Mouse (Mus musculus): ENCODE measurements around the gene Gm13694. TPM values are rescaled to one million over a fixed set of nuclear protein-coding genes. Genes with fewer than 3 reads are reported as not detected.
"Not testable (repeated sequence)": the region's sequence is repeated elsewhere in the genome, so short reads cannot be mapped to it uniquely, and the experiment has no call there.

The Gm13694 gene
- polyA plus RNA-seq, 1 experiment from 2014 or later: not detected

GRCm38 (mm10) chr2:83984443-83984842 is 5.7 kb downstream of the Gm13694 start, which contains the start of gene Gm13697:
Gene Gm13697, plus strand, starts transcription at chr2:83984743.
- H3K4me1 ChIP-seq (ENCODE audit: control insufficient read depth, low read depth, low read length); H3K4me3 ChIP-seq (ENCODE audit: low read depth, low read length); H3K9ac ChIP-seq (ENCODE audit: low read depth, low read length); H3K27ac ChIP-seq (ENCODE audit: low read length); ATAC-seq (ENCODE audit: low read depth); H3K36me3 ChIP-seq (ENCODE audit: control insufficient read depth, insufficient read depth); H3K4me2 ChIP-seq (ENCODE audit: low read depth, low read length); H3K9me3 ChIP-seq (replicated peaks; ENCODE audit: control insufficient read depth, low read length); H3K27me3 ChIP-seq (ENCODE audit: control insufficient read depth, insufficient read depth, low read depth, low read length): not testable (repeated sequence)
- WGBS (ENCODE audit: insufficient replicate concordance): no CpG with 5 or more reads among the region's 6 CpGs

GRCm38 (mm10) chr2:83990253-83990652 is 11.5 kb downstream of the Gm13694 start, which contains the start of gene Gm13691:
Gene Gm13691, plus strand, starts transcription at chr2:83990553.
- H3K4me3 ChIP-seq (ENCODE audit: low read depth, low read length); H3K36me3 ChIP-seq (ENCODE audit: control insufficient read depth, insufficient read depth); H3K27me3 ChIP-seq (ENCODE audit: control insufficient read depth, insufficient read depth, low read depth, low read length); H3K27ac ChIP-seq (ENCODE audit: low read length); H3K4me2 ChIP-seq (ENCODE audit: low read depth, low read length); ATAC-seq (ENCODE audit: low read depth); H3K4me1 ChIP-seq (ENCODE audit: control insufficient read depth, low read depth, low read length); H3K9ac ChIP-seq (ENCODE audit: low read depth, low read length); H3K9me3 ChIP-seq (replicated peaks; ENCODE audit: control insufficient read depth, low read length): not testable (repeated sequence)
- WGBS (ENCODE audit: insufficient replicate concordance): no CpG with 5 or more reads among the region's 6 CpGs

GRCm38 (mm10) chr2:83993639-83994255 is 15.0 kb downstream of the Gm13694 start:
- H3K4me3 ChIP-seq (ENCODE audit: low read depth, low read length): 0 out of 2 replicates have a peak overlapping the region, but pooled peaks have one; percentile 6
- peak overlapping the region; percentile 20; the same call in 1 of the 2 replicates for H3K4me2 ChIP-seq (ENCODE audit: low read depth, low read length)
- H3K9ac ChIP-seq (ENCODE audit: low read depth, low read length); H3K27ac ChIP-seq (ENCODE audit: low read length); H3K36me3 ChIP-seq (ENCODE audit: control insufficient read depth, insufficient read depth); H3K4me1 ChIP-seq (ENCODE audit: control insufficient read depth, low read depth, low read length); H3K9me3 ChIP-seq (replicated peaks; ENCODE audit: control insufficient read depth, low read length); H3K27me3 ChIP-seq (ENCODE audit: control insufficient read depth, insufficient read depth, low read depth, low read length): not testable (repeated sequence)
- ATAC-seq (ENCODE audit: low read depth): peak; percentile 51; the same call in 1 of the 2 replicates
- 9% methylated on average over 7 of the region's 9 CpGs for WGBS (ENCODE audit: insufficient replicate concordance)

GRCm38 (mm10) chr2:83994526-83994925 is 15.8 kb downstream of the Gm13694 start:
- ATAC-seq (ENCODE audit: low read depth); H3K27ac ChIP-seq (ENCODE audit: low read length); H3K9me3 ChIP-seq (replicated peaks; ENCODE audit: control insufficient read depth, low read length); H3K4me1 ChIP-seq (ENCODE audit: control insufficient read depth, low read depth, low read length); H3K4me2 ChIP-seq (ENCODE audit: low read depth, low read length); H3K36me3 ChIP-seq (ENCODE audit: control insufficient read depth, insufficient read depth); H3K9ac ChIP-seq (ENCODE audit: low read depth, low read length); H3K27me3 ChIP-seq (ENCODE audit: control insufficient read depth, insufficient read depth, low read depth, low read length); H3K4me3 ChIP-seq (ENCODE audit: low read depth, low read length): not testable (repeated sequence)
- no CpG with 5 or more reads among the region's 3 CpGs for WGBS (ENCODE audit: insufficient replicate concordance)

GRCm38 (mm10) chr2:84008913-84009312 is 30.2 kb downstream of the Gm13694 start:
- Histone ChIP-seq H3K36me3 (ENCODE audit: control insufficient read depth, insufficient read depth) (no peaks in the 10 kb centered on the region), H3K4me3 (ENCODE audit: low read depth, low read length) (no peak overlapping the region), H3K9ac (ENCODE audit: low read depth, low read length) (no peak overlapping the region), H3K27ac (ENCODE audit: low read length) (no peak overlapping the region), H3K4me1 (ENCODE audit: control insufficient read depth, low read depth, low read length) (no peaks in the 10 kb centered on the region; the same call in 1 of the 2 replicates), H3K9me3 (replicated peaks; ENCODE audit: control insufficient read depth, low read length) (no peaks in the 10 kb centered on the region), H3K27me3 (ENCODE audit: control insufficient read depth, insufficient read depth, low read depth, low read length) (no peaks in the 10 kb centered on the region), H3K4me2 (ENCODE audit: low read depth, low read length) (no peak overlapping the region)
- 49% methylated on average over 1 of the region's 1 CpGs for WGBS (ENCODE audit: insufficient replicate concordance)
- ATAC-seq (ENCODE audit: low read depth): no peak

GRCm38 (mm10) chr2:84009818-84010217 is 31.1 kb downstream of the Gm13694 start:
- ATAC-seq (ENCODE audit: low read depth): no peak
- H3K4me3 ChIP-seq (ENCODE audit: low read depth, low read length): no peak overlapping the region
- no peaks in the 10 kb centered on the region for H3K27me3 ChIP-seq (ENCODE audit: control insufficient read depth, insufficient read depth, low read depth, low read length)
- no peaks in the 10 kb centered on the region for H3K9me3 ChIP-seq (replicated peaks; ENCODE audit: control insufficient read depth, low read length)
- H3K4me2 ChIP-seq (ENCODE audit: low read depth, low read length): no peak overlapping the region
- H3K4me1 ChIP-seq (ENCODE audit: control insufficient read depth, low read depth, low read length): no peaks in the 10 kb centered on the region; the same call in 1 of the 2 replicates
- H3K9ac ChIP-seq (ENCODE audit: low read depth, low read length): no peak overlapping the region
- no peak overlapping the region for H3K27ac ChIP-seq (ENCODE audit: low read length)
- no peaks in the 10 kb centered on the region for H3K36me3 ChIP-seq (ENCODE audit: control insufficient read depth, insufficient read depth)
- WGBS (ENCODE audit: insufficient replicate concordance): 13% methylated on average over 3 of the region's 3 CpGs

GRCm38 (mm10) chr2:84014572-84014971 is 35.8 kb downstream of the Gm13694 start:
- H3K4me3 ChIP-seq (ENCODE audit: low read depth, low read length): no peak overlapping the region
- no peaks in the 10 kb centered on the region for H3K27me3 ChIP-seq (ENCODE audit: control insufficient read depth, insufficient read depth, low read depth, low read length)
- H3K36me3 ChIP-seq (ENCODE audit: control insufficient read depth, insufficient read depth): no peaks in the 10 kb centered on the region
- no peak overlapping the region for H3K4me2 ChIP-seq (ENCODE audit: low read depth, low read length)
- no peak overlapping the region for H3K27ac ChIP-seq (ENCODE audit: low read length)
- H3K9ac ChIP-seq (ENCODE audit: low read depth, low read length): no peak overlapping the region
- H3K9me3 ChIP-seq (replicated peaks; ENCODE audit: control insufficient read depth, low read length): no peaks in the 10 kb centered on the region
- peaks cover 5% of the 10 kb centered on the region; the same call in 1 of the 2 replicates for H3K4me1 ChIP-seq (ENCODE audit: control insufficient read depth, low read depth, low read length)
- WGBS (ENCODE audit: insufficient replicate concordance): 55% methylated on average over 6 of the region's 6 CpGs
- ATAC-seq (ENCODE audit: low read depth): no peak

GRCm38 (mm10) chr2:84016291-84016690 is 37.6 kb downstream of the Gm13694 start:
- H3K4me2 ChIP-seq (ENCODE audit: low read depth, low read length); H3K4me1 ChIP-seq (ENCODE audit: control insufficient read depth, low read depth, low read length); H3K4me3 ChIP-seq (ENCODE audit: low read depth, low read length); H3K9me3 ChIP-seq (replicated peaks; ENCODE audit: control insufficient read depth, low read length); H3K36me3 ChIP-seq (ENCODE audit: control insufficient read depth, insufficient read depth); H3K9ac ChIP-seq (ENCODE audit: low read depth, low read length); H3K27me3 ChIP-seq (ENCODE audit: control insufficient read depth, insufficient read depth, low read depth, low read length); ATAC-seq (ENCODE audit: low read depth); H3K27ac ChIP-seq (ENCODE audit: low read length): not testable (repeated sequence)
- 63% methylated on average over 5 of the region's 5 CpGs for WGBS (ENCODE audit: insufficient replicate concordance)

GRCm38 (mm10) chr2:84018330-84018729 is 39.6 kb downstream of the Gm13694 start:
- WGBS (ENCODE audit: insufficient replicate concordance): 37% methylated on average over 3 of the region's 3 CpGs
- ATAC-seq (ENCODE audit: low read depth): peak; percentile 35; the same call in 1 of the 2 replicates
- H3K4me2 ChIP-seq (ENCODE audit: low read depth, low read length): no peak overlapping the region

More at GRCm38 (mm10) chr2:84018330-84018729, 39.6 kb downstream of the Gm13694 start:
- Histone ChIP-seq H3K9me3 (replicated peaks; ENCODE audit: control insufficient read depth, low read length) (no peaks in the 10 kb centered on the region), H3K9ac (ENCODE audit: low read depth, low read length) (no peak overlapping the region), H3K27me3 (ENCODE audit: control insufficient read depth, insufficient read depth, low read depth, low read length) (no peaks in the 10 kb centered on the region), H3K27ac (ENCODE audit: low read length) (no peak overlapping the region), H3K36me3 (ENCODE audit: control insufficient read depth, insufficient read depth) (no peaks in the 10 kb centered on the region), H3K4me3 (ENCODE audit: low read depth, low read length) (no peak overlapping the region), H3K4me1 (ENCODE audit: control insufficient read depth, low read depth, low read length) (peaks cover 8% of the 10 kb centered on the region)
